Mouse (Mus musculus) brain, embryonic 14.5 days (tissue): ENCODE measurements around the gene Mrpl4.

ENCODE experiments used
- CTCF ChIP-seq: fragments of 200-500 bp; IDR thresholded peaks from 2 replicates; pipeline ENCODE4 v1.5.1; 2012; ENCODE audit warnings: inconsistent platforms, mild to moderate bottlenecking, moderate library complexity, borderline replicate concordance; ENCODE audit not compliant: insufficient read depth, insufficient read length; ENCODE audit errors: extremely low read depth
- POLR2A ChIP-seq: fragments of 200-500 bp; IDR thresholded peaks from 2 replicates; pipeline ENCODE4 v1.6.1; 2012; ENCODE audit warnings: mild to moderate bottlenecking, inconsistent platforms, borderline replicate concordance; ENCODE audit not compliant: poor library complexity, insufficient read depth, insufficient read length, severe bottlenecking; ENCODE audit errors: extremely low read depth

DNA sequence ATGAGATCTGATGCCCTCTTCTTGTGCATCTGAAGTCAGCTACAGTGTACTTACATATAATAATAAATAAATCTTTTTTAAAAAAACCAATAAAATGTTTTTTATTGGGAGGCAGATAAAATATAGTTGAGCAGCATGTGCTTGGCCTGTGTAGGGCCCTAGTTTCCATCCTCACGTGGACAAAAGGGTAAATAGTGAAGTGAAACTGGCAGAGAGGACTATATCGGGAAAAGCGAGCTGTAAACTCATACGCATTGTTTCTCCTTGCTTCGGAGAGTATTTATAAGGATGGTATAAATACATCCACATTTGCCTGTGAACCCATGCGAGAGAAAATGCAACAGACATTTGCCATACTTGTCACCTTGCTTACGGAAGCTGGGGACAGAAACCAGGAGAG lies 22.8 kb upstream of the Mrpl4 start:
- no peak for TF ChIP-seq POLR2A
- TF ChIP-seq CTCF = no peak
